Mouse (Mus musculus): ENCODE measurements around the gene Kcnc4. TPM values are rescaled to one million over a fixed set of nuclear protein-coding genes. Genes with fewer than 3 reads are reported as not detected.

The Kcnc4 gene
- polyA plus RNA-seq, 1 experiment from 2014 or later = 1.8 TPM

GRCm38 (mm10) chr3:107454280-107454679 is 5.1 kb downstream of the Kcnc4 start:
- H3K4me2 ChIP-seq (replicated peaks) = no peak overlapping the region
- ATAC-seq = no peak
- H3K27me3 ChIP-seq = peaks cover 59% of the 10 kb centered on the region
- WGBS = 80% methylated on average over 4 of the region's 4 CpGs
- H3K36me3 ChIP-seq = no peaks in the 10 kb centered on the region
- H3K4me1 ChIP-seq (replicated peaks) = peaks cover 18% of the 10 kb centered on the region
- H3K27ac ChIP-seq = no peak overlapping the region
- H3K9ac ChIP-seq (replicated peaks) = no peak overlapping the region
- H3K9me3 ChIP-seq = no peaks in the 10 kb centered on the region
- H3K4me3 ChIP-seq (replicated peaks) = no peak overlapping the region

- no peak for ATAC-seq
- no peaks in the 10 kb centered on the region for H3K27me3 ChIP-seq
- 91% methylated on average over 3 of the region's 3 CpGs for WGBS
- no peak overlapping the region for H3K4me2 ChIP-seq (replicated peaks)
- no peaks in the 10 kb centered on the region for H3K36me3 ChIP-seq
- no peak overlapping the region for H3K4me3 ChIP-seq (replicated peaks)
- H3K27ac ChIP-seq = no peak overlapping the region
- H3K4me1 ChIP-seq (replicated peaks) = no peaks in the 10 kb centered on the region
- no peak overlapping the region for H3K9ac ChIP-seq (replicated peaks)
- H3K9me3 ChIP-seq = no peaks in the 10 kb centered on the region
These were observed 12.5 kb downstream of the Kcnc4 start for GRCm38 (mm10) chr3:107446822-107447221.

- 74% methylated on average over 5 of the region's 5 CpGs for WGBS
- Histone ChIP-seq H3K9me3 (no peaks in the 10 kb centered on the region), H3K4me1 (replicated peaks) (no peaks in the 10 kb centered on the region), H3K27ac (no peak overlapping the region), H3K4me2 (replicated peaks) (no peak overlapping the region), H3K4me3 (replicated peaks) (no peak overlapping the region), H3K9ac (replicated peaks) (no peak overlapping the region), H3K27me3 (no peaks in the 10 kb centered on the region), H3K36me3 (no peaks in the 10 kb centered on the region)
- no peak for ATAC-seq
These were observed 15.5 kb downstream of the Kcnc4 start for GRCm38 (mm10) chr3:107443866-107444265.

- H3K27ac ChIP-seq = no peak overlapping the region
- no peaks in the 10 kb centered on the region for H3K27me3 ChIP-seq
- no peaks in the 10 kb centered on the region for H3K4me1 ChIP-seq (replicated peaks)
- WGBS = 76% methylated on average over 11 of the region's 11 CpGs
- no peaks in the 10 kb centered on the region for H3K36me3 ChIP-seq
- no peak overlapping the region for H3K9ac ChIP-seq (replicated peaks)
- H3K9me3 ChIP-seq = no peaks in the 10 kb centered on the region
- no peak overlapping the region for H3K4me3 ChIP-seq (replicated peaks)
- H3K4me2 ChIP-seq (replicated peaks) = no peak overlapping the region
- ATAC-seq = no peak
These were observed 17.2 kb downstream of the Kcnc4 start for GRCm38 (mm10) chr3:107442191-107442590.

GRCm38 (mm10) chr3:107441306-107441705 is 18.0 kb downstream of the Kcnc4 start:
- Histone ChIP-seq H3K36me3 (no peaks in the 10 kb centered on the region), H3K27ac (no peak overlapping the region)
- WGBS = 77% methylated on average over 8 of the region's 8 CpGs

GRCm38 (mm10) chr3:107439280-107439679 is 20.1 kb downstream of the Kcnc4 start:
- no peak overlapping the region for H3K27ac ChIP-seq
- no peaks in the 10 kb centered on the region for H3K27me3 ChIP-seq
- 91% methylated on average over 11 of the region's 11 CpGs for WGBS
- ATAC-seq = no peak
- H3K4me2 ChIP-seq (replicated peaks) = no peak overlapping the region
- no peaks in the 10 kb centered on the region for H3K9me3 ChIP-seq
- no peaks in the 10 kb centered on the region for H3K36me3 ChIP-seq
- no peak overlapping the region for H3K4me3 ChIP-seq (replicated peaks)
- no peak overlapping the region for H3K9ac ChIP-seq (replicated peaks)
- no peaks in the 10 kb centered on the region for H3K4me1 ChIP-seq (replicated peaks)

More at GRCm38 (mm10) chr3:107441306-107441705, 18.0 kb downstream of the Kcnc4 start:
- Histone ChIP-seq H3K4me1 (replicated peaks) (no peaks in the 10 kb centered on the region), H3K4me2 (replicated peaks) (no peak overlapping the region), H3K9me3 (no peaks in the 10 kb centered on the region), H3K27me3 (no peaks in the 10 kb centered on the region), H3K9ac (replicated peaks) (no peak overlapping the region), H3K4me3 (replicated peaks) (no peak overlapping the region)
- ATAC-seq = no peak

GRCm38 (mm10) chr3:107437666-107438065 is 21.7 kb downstream of the Kcnc4 start:
- no peaks in the 10 kb centered on the region for H3K4me1 ChIP-seq (replicated peaks)
- whole genome bisulfite sequencing = 84% methylated on average over 2 of the region's 2 CpGs
- H3K4me2 ChIP-seq (replicated peaks) = no peak overlapping the region
- H3K36me3 ChIP-seq = no peaks in the 10 kb centered on the region
- no peaks in the 10 kb centered on the region for H3K9me3 ChIP-seq
- H3K4me3 ChIP-seq (replicated peaks) = no peak overlapping the region
- H3K27me3 ChIP-seq = no peaks in the 10 kb centered on the region
- H3K9ac ChIP-seq (replicated peaks) = no peak overlapping the region
- ATAC-seq = no peak
- H3K27ac ChIP-seq = no peak overlapping the region

- Histone ChIP-seq H3K4me2 (replicated peaks) (no peak overlapping the region), H3K27ac (no peak overlapping the region), H3K9me3 (no peaks in the 10 kb centered on the region), H3K4me1 (replicated peaks) (no peaks in the 10 kb centered on the region; the same call in 1 of the 2 replicates), H3K36me3 (no peaks in the 10 kb centered on the region), H3K4me3 (replicated peaks) (no peak overlapping the region), H3K9ac (replicated peaks) (no peak overlapping the region), H3K27me3 (no peaks in the 10 kb centered on the region)
- ATAC-seq = no peak
- 62% methylated on average over 6 of the region's 6 CpGs for WGBS
These were observed 22.9 kb downstream of the Kcnc4 start for GRCm38 (mm10) chr3:107436434-107436833.

- Histone ChIP-seq H3K36me3 (no peaks in the 10 kb centered on the region), H3K9ac (replicated peaks) (no peak overlapping the region), H3K27ac (no peak overlapping the region), H3K4me1 (replicated peaks) (peaks cover 2% of the 10 kb centered on the region; the same call in 1 of the 2 replicates), H3K4me2 (replicated peaks) (no peak overlapping the region), H3K4me3 (replicated peaks) (no peak overlapping the region), H3K27me3 (no peaks in the 10 kb centered on the region), H3K9me3 (no peaks in the 10 kb centered on the region)
- whole genome bisulfite sequencing = 53% methylated on average over 9 of the region's 9 CpGs
- ATAC-seq = no peak; the same call in 1 of the 2 replicates
These were observed 25.7 kb downstream of the Kcnc4 start for GRCm38 (mm10) chr3:107433614-107434013.

GRCm38 (mm10) chr3:107431268-107431667 is 28.1 kb downstream of the Kcnc4 start:
- Histone ChIP-seq H3K27me3 (no peaks in the 10 kb centered on the region), H3K4me3 (replicated peaks) (no peak overlapping the region), H3K9ac (replicated peaks) (no peak overlapping the region), H3K9me3 (no peaks in the 10 kb centered on the region), H3K36me3 (no peaks in the 10 kb centered on the region), H3K4me2 (replicated peaks) (no peak overlapping the region), H3K4me1 (replicated peaks) (peaks cover 2% of the 10 kb centered on the region; the same call in 1 of the 2 replicates), H3K27ac (peak overlapping the region; percentile 51; the same call in 1 of the 2 replicates)
- WGBS = 3% methylated on average over 1 of the region's 1 CpGs
- ATAC-seq = peak; percentile 83

- Histone ChIP-seq H3K9ac (replicated peaks) (no peak overlapping the region), H3K9me3 (no peaks in the 10 kb centered on the region), H3K4me3 (replicated peaks) (no peak overlapping the region), H3K4me2 (replicated peaks) (no peak overlapping the region), H3K4me1 (replicated peaks) (no peaks in the 10 kb centered on the region), H3K27ac (no peak overlapping the region), H3K36me3 (no peaks in the 10 kb centered on the region), H3K27me3 (no peaks in the 10 kb centered on the region)
- ATAC-seq = no peak; the same call in 1 of the 2 replicates
- 68% methylated on average over 11 of the region's 11 CpGs for WGBS
These were observed 34.9 kb downstream of the Kcnc4 start for GRCm38 (mm10) chr3:107424258-107425041.

GRCm38 (mm10) chr3:107420156-107420555 is 39.2 kb downstream of the Kcnc4 start:
- Histone ChIP-seq H3K27ac (no peak overlapping the region), H3K4me1 (replicated peaks) (no peaks in the 10 kb centered on the region), H3K9ac (replicated peaks) (no peak overlapping the region), H3K27me3 (no peaks in the 10 kb centered on the region), H3K4me3 (replicated peaks) (no peak overlapping the region), H3K9me3 (no peaks in the 10 kb centered on the region), H3K4me2 (replicated peaks) (no peak overlapping the region), H3K36me3 (no peaks in the 10 kb centered on the region)
- no peak for ATAC-seq
- 69% methylated on average over 2 of the region's 2 CpGs for WGBS

- Histone ChIP-seq H3K27ac (no peak overlapping the region), H3K4me1 (replicated peaks) (peaks cover 12% of the 10 kb centered on the region), H3K27me3 (no peaks in the 10 kb centered on the region), H3K4me3 (replicated peaks) (no peak overlapping the region), H3K36me3 (no peaks in the 10 kb centered on the region), H3K9ac (replicated peaks) (no peak overlapping the region), H3K4me2 (replicated peaks) (no peak overlapping the region), H3K9me3 (no peaks in the 10 kb centered on the region)
- no peak for ATAC-seq
- 83% methylated on average over 3 of the region's 3 CpGs for WGBS
These were observed 42.1 kb downstream of the Kcnc4 start for GRCm38 (mm10) chr3:107417287-107417644.
